Mouse (Mus musculus): ENCODE measurements at regions not wholly inside any gene's neighbourhood (a gene's known extent, or its start where the extent isn't known, plus 50 kb on each side); places are given as distances from the start of the nearest gene placed in this dataset.

- no peak for DNase-seq (ENCODE audit: extremely low spot score in 1 of 2, low spot score in 2 of 2)
- intact Hi-C loops (cut with DNase I): no loop called here
- no peak for TF ChIP-seq CTCF (IDR thresholded peaks at IDR 0.05)
Measured at GRCm38 (mm10) chr13:8152168-8152567, 50.5 kb upstream of the Adarb2 start.

More at GRCm38 (mm10) chr13:8152168-8152567, 50.5 kb upstream of the Adarb2 start:
- H3K27ac ChIP-seq: no peak overlapping the region
- H3K4me3 ChIP-seq: no peak overlapping the region
